Mouse (Mus musculus) CD8-positive naive resting alpha-beta T cell, adult 2 months (primary cell): ENCODE data around the gene St13.

Source experiments
- DNase-seq, 2 experiments: peaks; one replicate each; pipeline ENCODE4 v3.0.0; 2022; ENCODE audit warnings: low read depth in 2 of 2, low spot score in 2 of 2

The St13 gene

GRCm38 (mm10) chr15:81324979-81325378, 74.9 kb downstream of the St13 start:
- no peak for DNase-seq

- DNase-seq = no peak
Measured at GRCm38 (mm10) chr15:81320137-81320536, 79.7 kb downstream of the St13 start.

- DNase-seq = no peak
Measured at GRCm38 (mm10) chr15:81319462-81319861, 80.4 kb downstream of the St13 start.

GRCm38 (mm10) chr15:81313928-81314327, 85.9 kb downstream of the St13 start:
- DNase-seq = no peak
